Mouse (Mus musculus): ENCODE measurements at regions not wholly inside any gene's neighbourhood (a gene's known extent, or its start where the extent isn't known, plus 50 kb on each side); places are given as distances from the start of the nearest gene placed in this dataset.

DNA sequence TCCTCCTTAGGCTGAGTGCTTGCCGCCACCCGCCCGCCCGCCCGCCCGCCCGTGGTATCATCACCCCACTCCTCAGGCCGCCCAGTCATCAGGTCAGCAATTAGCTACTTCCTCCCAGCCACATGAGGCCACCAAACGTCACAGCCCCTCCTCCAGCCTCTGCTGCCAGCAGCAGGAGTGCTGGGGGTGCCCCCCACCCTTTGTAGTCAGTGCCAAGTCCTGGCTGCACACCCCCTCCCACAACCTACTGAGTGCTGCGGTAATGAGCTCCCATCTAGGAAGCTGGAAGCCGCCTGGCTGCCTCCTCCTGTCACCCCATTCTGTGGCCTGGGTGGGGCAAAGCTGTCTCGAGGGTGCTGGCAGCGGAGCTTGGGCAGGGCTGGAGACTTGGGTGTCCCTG is 73.8 kb upstream of the 1600014C23Rik start:
- TF ChIP-seq POLR2AphosphoS2 (IDR thresholded peaks at IDR 0.05; ENCODE audit: low read length), result no peak
- TF ChIP-seq CTCF (IDR thresholded peaks at IDR 0.05 in 2 of 3, conservative IDR thresholded peaks at IDR 0.05 in 1 of 3; ENCODE audit: control insufficient read depth in 1 of 3, insufficient read depth in 1 of 3, low read depth in 2 of 3, low read length in 3 of 3, poor library complexity in 1 of 3, severe bottlenecking in 1 of 3), result no peak
- no peak for TF ChIP-seq USF1 (IDR thresholded peaks at IDR 0.05; ENCODE audit: low read depth, low read length)
- TF ChIP-seq USF2 (IDR thresholded peaks at IDR 0.05; ENCODE audit: borderline replicate concordance in 1 of 2, insufficient read depth in 1 of 2, low read depth in 1 of 2, low read length in 2 of 2), result no peak
- no peak for TF ChIP-seq EP300 (IDR thresholded peaks at IDR 0.05; ENCODE audit: low read depth in 1 of 2, low read length in 2 of 2)
- no peak for TF ChIP-seq POLR2A (IDR thresholded peaks at IDR 0.05; ENCODE audit: control insufficient read depth in 1 of 2, insufficient read depth in 1 of 2, low read depth in 1 of 2, low read length in 2 of 2, poor library complexity in 1 of 2)
- TF ChIP-seq TCF12 (IDR thresholded peaks at IDR 0.05; ENCODE audit: low read depth, low read length), result no peak
- TF ChIP-seq MAX (IDR thresholded peaks at IDR 0.05; ENCODE audit: low read length), result no peak
- TF ChIP-seq BHLHE40 (IDR thresholded peaks at IDR 0.05; ENCODE audit: borderline replicate concordance, low read depth, low read length), result no peak
- TF ChIP-seq POLR2AphosphoS5 (IDR thresholded peaks at IDR 0.05; ENCODE audit: borderline replicate concordance, low read depth, low read length), result no peak
- TF ChIP-seq ELF1 (IDR thresholded peaks at IDR 0.05; ENCODE audit: low read depth, low read length), result no peak
- TF ChIP-seq TBP (IDR thresholded peaks at IDR 0.05; ENCODE audit: low read depth, low read length), result no peak
- no peak for TF ChIP-seq GATA1 (IDR thresholded peaks at IDR 0.05; ENCODE audit: low read depth, low read length)
- no peak for TF ChIP-seq ZNF384 (IDR thresholded peaks at IDR 0.05; ENCODE audit: low read depth, low read length)
